Mouse (Mus musculus) embryonic facial prominence, embryonic 14.5 days (tissue): Measurements from ENCODE around the gene Thra. TPM values are rescaled to one million over a fixed set of nuclear protein-coding genes. Genes with fewer than 3 reads are reported as not detected.
A peak's percentile ranks its signal among the peaks of the same experiment; 100 is the strongest.

Experiments
- ATAC-seq: fragments of 200-750 bp; cut with Nextera tagmentation; 2 replicates; pipeline ENCODE4 v1.8.0; 2017; ENCODE audit warnings: low read depth, moderate number of reproducible peaks, moderate TSS enrichment
- DNase-seq: peaks from one replicate; pipeline ENCODE4 v3.0.0-alpha.2; 2015; ENCODE audit warnings: low spot score
- H3K27ac ChIP-seq: fragments of 300-500 bp; sonication (generic); replicated peaks from 2 replicates; pipeline ENCODE4 v1.5.1; 2014; ENCODE audit warnings: low read depth, mild to moderate bottlenecking, low read length, moderate library complexity
- H3K27me3 ChIP-seq: fragments of 300-500 bp; sonication (generic); replicated peaks from 2 replicates; pipeline ENCODE4 v1.6.1; 2014; ENCODE audit warnings: low read length; ENCODE audit not compliant: control insufficient read depth, insufficient read depth
- H3K36me3 ChIP-seq: fragments of 300-500 bp; sonication (generic); 2 replicates; pipeline ENCODE4 v1.6.1; 2014; ENCODE audit warnings: low read length, mixed read lengths; ENCODE audit not compliant: control insufficient read depth, insufficient read depth
- H3K4me1 ChIP-seq: fragments of 300-500 bp; sonication (generic); 2 replicates; pipeline ENCODE4 v1.6.1; 2014; ENCODE audit warnings: antibody characterized with exemption, low read length; ENCODE audit not compliant: control insufficient read depth, insufficient read depth
- H3K4me2 ChIP-seq: fragments of 300-500 bp; sonication (generic); 2 replicates; pipeline ENCODE4 v1.6.1; 2014; ENCODE audit warnings: low read depth, mild to moderate bottlenecking, low read length, moderate library complexity, mixed read lengths
- H3K4me3 ChIP-seq: fragments of 300-500 bp; sonication (generic); 2 replicates; pipeline ENCODE4 v1.5.1; 2014; ENCODE audit warnings: low read depth, mild to moderate bottlenecking, low read length
- H3K9ac ChIP-seq: fragments of 300-500 bp; sonication (generic); 2 replicates; pipeline ENCODE4 v1.6.1; 2014; ENCODE audit warnings: low read depth, mild to moderate bottlenecking, low read length, moderate library complexity, mixed read lengths
- H3K9me3 ChIP-seq: fragments of 300-500 bp; sonication (generic); 2 replicates; pipeline ENCODE4 v1.6.1; 2016; ENCODE audit warnings: low read length; ENCODE audit not compliant: control insufficient read depth
- WGBS: fragments of 180-500 bp; shearing (Covaris S2); extraction: QIAGEN DNeasy Blood & Tissue Kit; methylation state at CpG from one replicate; pipeline ENCODE4 v1.1.7; 2014; 5-methylcytosine and 5-hydroxymethylcytosine counted together
- polyA plus RNA-seq: library from polyadenylated mRNA; unstranded; fragments of >200 nt; fragmentation: Nextera tagmentation; extraction: Ambion mirVana; gene quantifications from 2 replicates; pipeline ENCODE4 v1.2.1, GENCODE M21; 2014

Thra gene
- polyA plus RNA-seq, 1 experiment from 2014 or later: 62.2 TPM

DNA sequence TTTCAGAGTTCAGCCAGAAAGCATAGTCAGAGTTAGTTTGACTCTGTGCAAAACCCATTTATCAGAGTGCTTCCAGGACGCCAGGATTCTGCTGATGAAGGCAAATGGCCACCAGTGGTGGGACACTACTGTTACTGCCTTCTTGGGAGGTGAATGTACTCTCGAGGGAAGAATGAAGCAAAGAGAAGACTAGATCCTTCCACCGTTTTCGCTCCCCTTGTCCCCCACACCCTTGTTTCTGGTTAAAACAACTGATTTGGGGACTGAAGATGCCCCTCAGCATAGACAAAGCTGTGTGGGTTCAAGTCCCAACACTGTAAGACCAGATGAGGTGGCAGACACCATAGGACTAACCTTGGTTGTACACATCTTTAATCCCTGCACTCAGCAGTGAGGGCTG, 43.7 kb downstream of the Thra start:
- Histone ChIP-seq H3K27me3 (no peaks in the 10 kb centered on the region), H3K4me3 (no peak overlapping the region), H3K27ac (peak overlapping the region; percentile 87), H3K9me3 (no peaks in the 10 kb centered on the region), H3K4me1 (peaks cover 56% of the 10 kb centered on the region), H3K36me3 (no peaks in the 10 kb centered on the region), H3K9ac (no peak overlapping the region), H3K4me2 (no peak overlapping the region)
- ATAC-seq (no peak), DNase-seq (no peak)
- 65% methylated on average over 4 of the region's 4 CpGs for WGBS

DNA sequence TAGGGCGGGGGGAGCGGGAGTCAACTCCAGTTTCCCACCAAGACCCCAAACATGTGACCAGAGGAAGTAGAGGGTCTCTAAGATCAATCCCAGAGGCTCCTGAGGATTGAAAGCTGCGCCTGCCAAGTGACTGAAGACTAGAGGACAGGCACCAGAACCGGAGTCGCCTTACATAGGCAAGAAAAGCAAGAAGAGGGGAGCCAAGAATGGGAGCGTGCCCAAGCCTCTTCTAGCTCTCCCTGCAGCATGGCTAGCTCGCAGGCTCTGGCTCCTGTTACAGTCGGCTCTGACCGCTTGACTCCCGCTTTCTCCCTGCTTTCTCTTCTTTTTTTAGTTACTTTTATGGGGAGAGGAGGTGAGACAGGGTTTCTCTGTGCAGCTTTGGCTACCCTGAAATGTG, 44.8 kb downstream of the Thra start:
- no peaks in the 10 kb centered on the region for H3K9me3 ChIP-seq
- ATAC-seq (no peak), DNase-seq (peak; percentile 65)
- peak overlapping the region; percentile 39; the same call in 1 of the 2 replicates for H3K4me2 ChIP-seq
- no peak overlapping the region for H3K9ac ChIP-seq
- peaks cover 56% of the 10 kb centered on the region for H3K4me1 ChIP-seq
- WGBS: 45% methylated on average over 10 of the region's 10 CpGs
- H3K36me3 ChIP-seq: no peaks in the 10 kb centered on the region
- H3K27ac ChIP-seq: peak overlapping the region; percentile 88
- H3K4me3 ChIP-seq: no peak overlapping the region
- no peaks in the 10 kb centered on the region for H3K27me3 ChIP-seq

DNA sequence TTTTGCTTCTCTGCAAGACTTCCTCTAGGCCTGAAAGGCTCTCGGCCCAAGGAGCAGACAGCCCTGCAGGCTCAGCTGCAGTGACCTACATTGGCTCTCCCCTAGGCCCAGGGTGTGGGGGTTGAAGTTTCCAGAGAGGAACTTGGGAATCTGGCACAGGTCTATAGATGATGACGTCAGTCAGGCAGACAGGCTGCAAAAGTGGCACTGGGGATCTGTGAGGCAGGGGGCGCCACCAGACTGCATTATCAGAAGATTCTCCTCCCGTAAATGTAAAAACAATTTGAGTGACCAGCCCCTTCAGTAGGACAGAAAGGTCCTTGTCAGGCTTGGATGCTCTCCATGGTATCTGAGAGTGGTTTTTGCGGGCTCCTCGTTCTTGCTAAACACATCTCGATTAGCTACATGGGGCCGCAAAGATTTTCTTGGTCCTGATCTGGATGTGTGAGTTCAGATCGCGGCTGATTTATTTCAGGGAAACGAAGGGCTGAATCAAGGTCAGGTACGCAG, 45.4 kb downstream of the Thra start:
- 11% methylated on average over 12 of the region's 12 CpGs for WGBS
- Histone ChIP-seq H3K4me3 (no peak overlapping the region), H3K27me3 (no peaks in the 10 kb centered on the region), H3K9me3 (no peaks in the 10 kb centered on the region), H3K9ac (0 out of 2 replicates have a peak overlapping the region, but pooled peaks have one; percentile 30), H3K27ac (peak overlapping the region; percentile 88), H3K4me1 (peaks cover 56% of the 10 kb centered on the region), H3K4me2 (peak overlapping the region; percentile 39), H3K36me3 (no peaks in the 10 kb centered on the region)
- ATAC-seq: no peak
- DNase-seq: peak; percentile 89

DNA sequence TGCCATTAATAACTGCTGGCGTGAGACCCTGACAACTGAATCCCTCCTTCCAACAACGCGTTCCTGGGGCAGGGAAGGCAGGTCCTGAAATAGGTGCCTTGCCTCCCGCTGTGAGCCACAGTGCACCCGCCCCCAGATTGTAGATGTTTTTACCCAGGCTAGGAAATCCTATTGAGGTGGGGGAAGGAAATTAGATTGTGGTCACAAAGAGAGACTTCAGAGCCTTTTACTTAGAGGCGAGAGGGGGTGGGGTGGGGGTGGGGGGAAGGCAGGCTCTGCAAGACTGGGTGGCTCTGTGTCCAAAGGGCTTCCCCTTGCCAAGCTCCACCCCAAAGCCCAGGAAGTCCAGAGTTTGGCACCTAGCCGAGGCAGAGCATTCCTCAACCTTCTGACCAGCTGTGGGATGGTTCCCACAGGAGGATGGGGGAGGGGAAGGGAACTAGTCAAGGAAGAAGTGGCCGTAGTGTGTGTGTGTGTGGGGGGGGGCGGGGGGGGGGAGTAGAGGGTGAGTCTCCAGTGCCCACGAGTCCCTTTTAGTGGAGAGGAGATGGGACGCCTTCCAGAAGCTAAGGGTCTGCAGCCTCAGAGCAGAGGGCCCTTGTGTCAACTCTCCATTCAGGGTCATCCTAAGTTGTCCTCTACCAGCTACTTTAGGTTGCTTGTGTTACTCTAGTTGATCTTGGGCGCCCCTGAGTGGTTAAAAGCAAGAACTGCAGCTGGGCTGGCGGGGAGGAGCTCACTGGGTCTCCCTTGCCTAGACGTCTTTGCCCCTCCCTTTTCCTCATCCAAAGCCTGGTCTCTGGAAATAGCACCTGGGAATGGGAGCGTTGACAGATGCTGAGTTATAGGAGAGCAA, 46.1 kb downstream of the Thra start:
- H3K27ac ChIP-seq: peak overlapping the region; percentile 88
- peak; percentile 94 for DNase-seq
- peaks cover 54% of the 10 kb centered on the region for H3K4me1 ChIP-seq
- H3K9ac ChIP-seq: 0 out of 2 replicates have a peak overlapping the region, but pooled peaks have one; percentile 30
- H3K4me2 ChIP-seq: peak overlapping the region; percentile 39
- H3K9me3 ChIP-seq: no peaks in the 10 kb centered on the region
- H3K36me3 ChIP-seq: no peaks in the 10 kb centered on the region
- no peaks in the 10 kb centered on the region for H3K27me3 ChIP-seq
- H3K4me3 ChIP-seq: no peak overlapping the region
- 2% methylated on average over 13 of the region's 15 CpGs for WGBS
- peak; percentile 67 for ATAC-seq

DNA sequence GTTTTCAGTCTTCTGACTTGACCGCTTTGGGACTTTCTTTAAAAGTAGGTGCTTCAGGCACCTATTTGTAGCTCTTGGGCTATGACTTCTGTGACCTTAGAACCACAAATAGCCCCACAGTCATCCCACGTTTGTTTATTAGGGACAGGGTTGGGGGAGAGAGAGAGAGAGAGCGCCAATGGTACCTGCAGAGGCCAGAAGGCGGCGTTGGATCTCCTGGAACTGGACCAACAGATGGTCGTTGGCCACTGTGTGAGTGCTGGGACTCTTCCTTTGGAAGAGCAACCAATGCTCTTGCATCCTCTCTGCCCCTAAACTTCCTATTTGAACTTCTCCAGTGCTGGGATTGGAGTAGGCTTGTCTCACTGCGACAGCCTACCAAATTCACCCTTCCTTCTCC, 46.8 kb downstream of the Thra start:
- 31% methylated on average over 7 of the region's 7 CpGs for WGBS
- Histone ChIP-seq H3K27ac (no peak overlapping the region), H3K4me2 (no peak overlapping the region)

DNA sequence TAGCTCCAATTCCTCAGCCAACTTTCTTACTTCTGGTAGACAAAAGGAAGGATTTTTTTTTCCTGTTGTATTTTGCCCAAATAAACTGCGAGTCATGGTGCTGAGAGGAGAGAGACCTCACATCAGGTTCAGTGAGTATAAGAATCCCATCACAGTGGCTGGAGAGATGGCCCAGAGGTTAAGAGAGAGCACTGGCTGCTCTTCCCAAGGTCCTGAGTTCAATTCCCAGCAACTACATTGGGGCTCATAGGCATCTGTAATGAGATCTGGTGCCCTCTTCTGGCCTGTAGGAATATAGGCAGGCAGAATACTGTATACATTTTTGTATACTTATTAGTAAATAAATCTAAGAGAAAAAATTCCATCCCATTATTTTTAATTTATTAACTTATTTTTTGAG, 47.3 kb downstream of the Thra start:
- H3K9me3 ChIP-seq: no peaks in the 10 kb centered on the region
- DNase-seq: no peak
- H3K4me2 ChIP-seq: no peak overlapping the region
- ATAC-seq: no peak
- H3K36me3 ChIP-seq: no peaks in the 10 kb centered on the region
- no peak overlapping the region for H3K4me3 ChIP-seq
- H3K9ac ChIP-seq: no peak overlapping the region
- 93% methylated on average over 1 of the region's 1 CpGs for WGBS
- no peak overlapping the region for H3K27ac ChIP-seq
- peaks cover 43% of the 10 kb centered on the region for H3K4me1 ChIP-seq
- H3K27me3 ChIP-seq: no peaks in the 10 kb centered on the region

More for the DNA sequence above, 46.8 kb downstream of the Thra start:
- Histone ChIP-seq H3K9ac (no peak overlapping the region), H3K36me3 (no peaks in the 10 kb centered on the region), H3K27me3 (no peaks in the 10 kb centered on the region), H3K4me1 (peaks cover 48% of the 10 kb centered on the region), H3K9me3 (no peaks in the 10 kb centered on the region), H3K4me3 (no peak overlapping the region)
- DNase-seq (no peak), ATAC-seq (no peak)

DNA sequence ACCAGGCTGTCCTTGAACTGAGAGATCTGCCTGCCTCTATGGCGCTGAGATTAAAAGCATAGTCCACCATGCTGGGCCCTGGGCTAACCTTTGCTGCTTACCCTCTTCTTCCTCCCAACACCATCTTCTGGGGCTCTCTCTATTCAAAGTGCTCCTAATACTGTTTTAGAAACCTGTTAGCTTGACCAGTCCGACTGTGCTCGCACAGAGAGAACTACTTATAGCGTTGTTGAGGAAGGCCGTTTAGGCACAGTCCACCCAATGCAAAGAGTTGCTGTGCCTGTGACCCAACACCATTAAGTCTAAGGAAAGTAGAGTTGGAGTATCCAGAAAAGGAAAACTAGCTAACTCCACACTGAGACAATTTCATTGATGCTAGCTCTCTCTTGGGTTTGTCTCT, 47.7 kb downstream of the Thra start:
- H3K4me3 ChIP-seq: no peak overlapping the region
- DNase-seq (no peak), ATAC-seq (no peak)
- H3K9ac ChIP-seq: no peak overlapping the region
- peak overlapping the region; percentile 84 for H3K27ac ChIP-seq
- no peaks in the 10 kb centered on the region for H3K27me3 ChIP-seq
- H3K36me3 ChIP-seq: no peaks in the 10 kb centered on the region
- 85% methylated on average over 5 of the region's 5 CpGs for WGBS
- H3K9me3 ChIP-seq: no peaks in the 10 kb centered on the region
- peaks cover 38% of the 10 kb centered on the region for H3K4me1 ChIP-seq
- peak overlapping the region; percentile 88; the same call in 1 of the 2 replicates for H3K4me2 ChIP-seq

DNA sequence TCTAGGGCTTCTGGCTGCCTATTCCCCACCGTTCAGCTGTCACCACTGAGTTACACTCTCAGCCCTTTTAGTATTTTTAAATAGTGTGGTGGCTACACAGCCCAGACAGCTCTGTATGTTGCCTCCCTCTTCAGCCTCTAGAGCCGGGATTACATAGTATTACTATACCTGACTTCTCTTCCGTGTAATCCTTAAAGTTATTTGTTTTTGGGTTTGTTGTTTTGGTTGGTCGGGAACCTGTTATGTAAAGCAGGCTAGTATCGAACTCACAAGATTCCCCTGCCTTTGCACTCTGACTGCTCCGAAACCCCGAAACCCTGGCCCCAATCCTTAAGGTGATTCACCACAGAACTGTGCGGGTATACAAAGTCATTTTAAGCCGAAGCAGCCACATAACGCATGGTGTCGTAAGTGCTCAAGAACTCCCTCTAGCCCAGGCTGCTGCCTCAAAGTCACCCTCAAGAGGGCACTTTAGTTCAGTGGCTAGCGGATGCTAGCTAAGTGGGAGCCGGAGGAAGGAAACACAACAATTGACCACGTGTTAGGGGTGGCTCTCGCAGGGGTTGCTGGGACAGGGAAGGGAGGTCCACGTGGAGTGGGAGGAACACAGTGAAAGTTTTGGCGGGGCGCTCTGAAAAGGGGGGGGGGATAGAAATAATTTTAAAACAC, 48.2 kb downstream of the Thra start:
- H3K9ac ChIP-seq: peak overlapping the region; percentile 73
- no peaks in the 10 kb centered on the region for H3K27me3 ChIP-seq
- H3K4me2 ChIP-seq: peak overlapping the region; percentile 88
- peak overlapping the region; percentile 50 for H3K4me3 ChIP-seq
- DNase-seq (peak; percentile 97), ATAC-seq (peak; percentile 91)
- 11% methylated on average over 18 of the region's 18 CpGs for WGBS
- H3K36me3 ChIP-seq: no peaks in the 10 kb centered on the region
- H3K9me3 ChIP-seq: no peaks in the 10 kb centered on the region
- peaks cover 36% of the 10 kb centered on the region for H3K4me1 ChIP-seq
- peak overlapping the region; percentile 84 for H3K27ac ChIP-seq
